Mouse (Mus musculus) liver, embryonic 12.5 days (tissue): ENCODE data around the gene Fscn1. TPM values are rescaled to one million over a fixed set of nuclear protein-coding genes. Genes with fewer than 3 reads are reported as not detected.

Experiments
- ATAC-seq: fragments of 200-750 bp; cut with Nextera tagmentation; 2 replicates; pipeline ENCODE4 v1.8.0; 2017; ENCODE audit warnings: moderate number of reproducible peaks, mild to moderate bottlenecking, moderate library complexity
- H3K27ac ChIP-seq: fragments of 300-500 bp; sonication (generic); 2 replicates; pipeline ENCODE4 v1.5.1; 2016; ENCODE audit warnings: mild to moderate bottlenecking
- H3K27me3 ChIP-seq: fragments of 300-500 bp; sonication (generic); replicated peaks from 2 replicates; pipeline ENCODE4 v1.6.1; 2016; ENCODE audit warnings: mild to moderate bottlenecking, moderate library complexity
- H3K36me3 ChIP-seq: fragments of 300-500 bp; sonication (generic); 2 replicates; pipeline ENCODE4 v1.6.1; 2016; ENCODE audit warnings: mild to moderate bottlenecking, moderate library complexity
- H3K4me1 ChIP-seq: fragments of 300-500 bp; sonication (generic); 2 replicates; pipeline ENCODE4 v1.6.1; 2016
- H3K4me2 ChIP-seq: fragments of 300-500 bp; sonication (generic); 2 replicates; pipeline ENCODE4 v1.6.1; 2016; ENCODE audit warnings: mild to moderate bottlenecking, moderate library complexity
- H3K4me3 ChIP-seq: fragments of 300-500 bp; sonication (generic); 2 replicates; pipeline ENCODE4 v1.5.1; 2016; ENCODE audit warnings: mild to moderate bottlenecking, moderate library complexity
- H3K9ac ChIP-seq: fragments of 300-500 bp; sonication (generic); 2 replicates; pipeline ENCODE4 v1.6.1; 2016; ENCODE audit warnings: mild to moderate bottlenecking, moderate library complexity
- H3K9me3 ChIP-seq: fragments of 300-500 bp; sonication (generic); replicated peaks from 2 replicates; pipeline ENCODE4 v1.6.1; 2016; ENCODE audit warnings: mild to moderate bottlenecking, moderate library complexity
- WGBS: fragments of 180-500 bp; shearing (Covaris S2); methylation state at CpG from one replicate; pipeline ENCODE4 v1.1.7; 2016; ENCODE audit not compliant: insufficient replicate concordance; 5-methylcytosine and 5-hydroxymethylcytosine counted together
- polyA plus RNA-seq: library from polyadenylated mRNA; unstranded; fragments of >200 nt; fragmentation: Nextera tagmentation; extraction: Ambion mirVana; gene quantifications from 2 replicates; pipeline ENCODE4 v1.2.1, GENCODE M21; 2016

Fscn1 gene
- polyA plus RNA-seq, 1 experiment from 2014 or later: 69.1 TPM

GRCm38 (mm10) chr5:142982046-142982801 lies 22.1 kb downstream of the Fscn1 start:
- WGBS: 52% methylated on average over 16 of the region's 16 CpGs
- Histone ChIP-seq H3K4me1 (peaks cover 46% of the 10 kb centered on the region), H3K27me3 (peaks cover 6% of the 10 kb centered on the region; the same call in 1 of the 2 replicates), H3K27ac (peak overlapping the region; percentile 82), H3K36me3 (no peaks in the 10 kb centered on the region), H3K9me3 (no peaks in the 10 kb centered on the region), H3K4me2 (no peak overlapping the region), H3K9ac (peak overlapping the region; percentile 27; the same call in 1 of the 2 replicates), H3K4me3 (no peak overlapping the region)
- 0 out of 2 replicates have a peak, but pooled peaks have one; percentile 5 for ATAC-seq

GRCm38 (mm10) chr5:142983174-142983573 lies 23.0 kb downstream of the Fscn1 start:
- Histone ChIP-seq H3K9me3 (no peaks in the 10 kb centered on the region), H3K4me3 (no peak overlapping the region), H3K4me1 (peaks cover 50% of the 10 kb centered on the region), H3K4me2 (no peak overlapping the region), H3K27me3 (no peaks in the 10 kb centered on the region), H3K27ac (peak overlapping the region; percentile 82), H3K36me3 (no peaks in the 10 kb centered on the region), H3K9ac (no peak overlapping the region)
- 72% methylated on average over 8 of the region's 8 CpGs for whole genome bisulfite sequencing
- no peak for ATAC-seq

GRCm38 (mm10) chr5:142984271-142984670 lies 24.1 kb downstream of the Fscn1 start:
- H3K4me1 ChIP-seq: peaks cover 54% of the 10 kb centered on the region
- ATAC-seq: peak; percentile 97
- no peaks in the 10 kb centered on the region for H3K27me3 ChIP-seq
- no peaks in the 10 kb centered on the region for H3K9me3 ChIP-seq
- no peak overlapping the region for H3K4me3 ChIP-seq
- H3K27ac ChIP-seq: peak overlapping the region; percentile 82
- H3K4me2 ChIP-seq: peak overlapping the region; percentile 39
- 19% methylated on average over 10 of the region's 10 CpGs for WGBS
- no peaks in the 10 kb centered on the region for H3K36me3 ChIP-seq
- no peak overlapping the region; the same call in 1 of the 2 replicates for H3K9ac ChIP-seq

- peaks cover 37% of the 10 kb centered on the region for H3K36me3 ChIP-seq
- no peak for ATAC-seq
- H3K9me3 ChIP-seq: no peaks in the 10 kb centered on the region
- no peak overlapping the region for H3K4me3 ChIP-seq
- no peak overlapping the region for H3K9ac ChIP-seq
- no peak overlapping the region for H3K4me2 ChIP-seq
- WGBS: 74% methylated on average over 5 of the region's 5 CpGs
- H3K27ac ChIP-seq: no peak overlapping the region
- peaks cover 36% of the 10 kb centered on the region for H3K4me1 ChIP-seq
- no peaks in the 10 kb centered on the region for H3K27me3 ChIP-seq
Observed at GRCm38 (mm10) chr5:142988520-142988919, 28.4 kb downstream of the Fscn1 start.

GRCm38 (mm10) chr5:142989167-142989566 lies 29.0 kb downstream of the Fscn1 start:
- Histone ChIP-seq H3K4me1 (peaks cover 29% of the 10 kb centered on the region), H3K27ac (no peak overlapping the region)

GRCm38 (mm10) chr5:142994746-142995145 lies 34.6 kb downstream of the Fscn1 start:
- 88% methylated on average over 2 of the region's 2 CpGs for WGBS
- H3K4me2 ChIP-seq: no peak overlapping the region

More at GRCm38 (mm10) chr5:142989167-142989566, 29.0 kb downstream of the Fscn1 start:
- Histone ChIP-seq H3K9me3 (no peaks in the 10 kb centered on the region), H3K9ac (no peak overlapping the region), H3K27me3 (no peaks in the 10 kb centered on the region), H3K36me3 (peaks cover 43% of the 10 kb centered on the region), H3K4me3 (no peak overlapping the region), H3K4me2 (no peak overlapping the region)
- WGBS: 80% methylated on average over 3 of the region's 3 CpGs
- ATAC-seq: no peak

GRCm38 (mm10) chr5:142997526-142997925 lies 37.4 kb downstream of the Fscn1 start:
- ATAC-seq: no peak
- no peak overlapping the region for H3K27ac ChIP-seq
- peaks cover 55% of the 10 kb centered on the region for H3K36me3 ChIP-seq
- H3K4me3 ChIP-seq: no peak overlapping the region
- H3K9ac ChIP-seq: no peak overlapping the region
- H3K27me3 ChIP-seq: no peaks in the 10 kb centered on the region
- WGBS: 64% methylated on average over 9 of the region's 9 CpGs
- H3K9me3 ChIP-seq: no peaks in the 10 kb centered on the region
- no peak overlapping the region for H3K4me2 ChIP-seq
- peaks cover 35% of the 10 kb centered on the region for H3K4me1 ChIP-seq

More at GRCm38 (mm10) chr5:142994746-142995145, 34.6 kb downstream of the Fscn1 start:
- Histone ChIP-seq H3K4me1 (peaks cover 17% of the 10 kb centered on the region; the same call in 1 of the 2 replicates), H3K9ac (no peak overlapping the region), H3K9me3 (no peaks in the 10 kb centered on the region), H3K4me3 (no peak overlapping the region), H3K27ac (no peak overlapping the region), H3K27me3 (no peaks in the 10 kb centered on the region), H3K36me3 (peaks cover 66% of the 10 kb centered on the region)
- ATAC-seq: no peak

- Histone ChIP-seq H3K4me3 (no peak overlapping the region), H3K27me3 (no peaks in the 10 kb centered on the region), H3K9ac (no peak overlapping the region), H3K9me3 (no peaks in the 10 kb centered on the region), H3K36me3 (peaks cover 54% of the 10 kb centered on the region), H3K4me1 (peaks cover 35% of the 10 kb centered on the region), H3K4me2 (no peak overlapping the region), H3K27ac (peak overlapping the region; percentile 26)
- WGBS: 58% methylated on average over 2 of the region's 2 CpGs
- no peak for ATAC-seq
Observed at GRCm38 (mm10) chr5:142998171-142998570, 38.0 kb downstream of the Fscn1 start.

GRCm38 (mm10) chr5:143000091-143000490 lies 39.9 kb downstream of the Fscn1 start:
- no peak for ATAC-seq
- Histone ChIP-seq H3K9ac (no peak overlapping the region), H3K9me3 (no peaks in the 10 kb centered on the region), H3K27me3 (no peaks in the 10 kb centered on the region), H3K36me3 (peaks cover 46% of the 10 kb centered on the region), H3K4me1 (peaks cover 35% of the 10 kb centered on the region), H3K4me2 (no peak overlapping the region), H3K4me3 (no peak overlapping the region), H3K27ac (peak overlapping the region; percentile 65)
- 27% methylated on average over 4 of the region's 4 CpGs for WGBS

GRCm38 (mm10) chr5:143000654-143001500 lies 40.7 kb downstream of the Fscn1 start:
- peak overlapping the region; percentile 65 for H3K27ac ChIP-seq
- peaks cover 32% of the 10 kb centered on the region for H3K4me1 ChIP-seq
- no peaks in the 10 kb centered on the region for H3K27me3 ChIP-seq
- WGBS: 50% methylated on average over 9 of the region's 9 CpGs
- no peak for ATAC-seq
- no peak overlapping the region for H3K4me2 ChIP-seq
- H3K9ac ChIP-seq: 0 out of 2 replicates have a peak overlapping the region, but pooled peaks have one; percentile 5
- peaks cover 46% of the 10 kb centered on the region for H3K36me3 ChIP-seq
- no peak overlapping the region for H3K4me3 ChIP-seq
- no peaks in the 10 kb centered on the region for H3K9me3 ChIP-seq

- no peak for ATAC-seq
- Histone ChIP-seq H3K36me3 (peaks cover 53% of the 10 kb centered on the region), H3K27me3 (no peaks in the 10 kb centered on the region), H3K4me1 (no peaks in the 10 kb centered on the region), H3K4me3 (no peak overlapping the region), H3K9me3 (no peaks in the 10 kb centered on the region), H3K4me2 (no peak overlapping the region), H3K27ac (no peak overlapping the region), H3K9ac (no peak overlapping the region)
- WGBS: 85% methylated on average over 10 of the region's 11 CpGs
Observed at GRCm38 (mm10) chr5:143009383-143009782, 49.2 kb downstream of the Fscn1 start.

GRCm38 (mm10) chr5:143017401-143017800 lies 57.3 kb downstream of the Fscn1 start:
- no peaks in the 10 kb centered on the region for H3K9me3 ChIP-seq
- WGBS: 57% methylated on average over 5 of the region's 5 CpGs
- no peak overlapping the region for H3K4me3 ChIP-seq
- H3K27me3 ChIP-seq: no peaks in the 10 kb centered on the region
- ATAC-seq: no peak
- no peak overlapping the region for H3K9ac ChIP-seq
- no peak overlapping the region for H3K4me2 ChIP-seq
- peaks cover 4% of the 10 kb centered on the region; the same call in 1 of the 2 replicates for H3K4me1 ChIP-seq
- H3K27ac ChIP-seq: peak overlapping the region; percentile 16; the same call in 1 of the 2 replicates
- H3K36me3 ChIP-seq: peaks cover 89% of the 10 kb centered on the region
